Mouse (Mus musculus): ENCODE results near the gene Trim31. TPM values are rescaled to one million over a fixed set of nuclear protein-coding genes. Genes with fewer than 3 reads are reported as not detected.

Trim31 gene
- polyA plus RNA-seq, 1 experiment from 2014 or later: not detected

DNA sequence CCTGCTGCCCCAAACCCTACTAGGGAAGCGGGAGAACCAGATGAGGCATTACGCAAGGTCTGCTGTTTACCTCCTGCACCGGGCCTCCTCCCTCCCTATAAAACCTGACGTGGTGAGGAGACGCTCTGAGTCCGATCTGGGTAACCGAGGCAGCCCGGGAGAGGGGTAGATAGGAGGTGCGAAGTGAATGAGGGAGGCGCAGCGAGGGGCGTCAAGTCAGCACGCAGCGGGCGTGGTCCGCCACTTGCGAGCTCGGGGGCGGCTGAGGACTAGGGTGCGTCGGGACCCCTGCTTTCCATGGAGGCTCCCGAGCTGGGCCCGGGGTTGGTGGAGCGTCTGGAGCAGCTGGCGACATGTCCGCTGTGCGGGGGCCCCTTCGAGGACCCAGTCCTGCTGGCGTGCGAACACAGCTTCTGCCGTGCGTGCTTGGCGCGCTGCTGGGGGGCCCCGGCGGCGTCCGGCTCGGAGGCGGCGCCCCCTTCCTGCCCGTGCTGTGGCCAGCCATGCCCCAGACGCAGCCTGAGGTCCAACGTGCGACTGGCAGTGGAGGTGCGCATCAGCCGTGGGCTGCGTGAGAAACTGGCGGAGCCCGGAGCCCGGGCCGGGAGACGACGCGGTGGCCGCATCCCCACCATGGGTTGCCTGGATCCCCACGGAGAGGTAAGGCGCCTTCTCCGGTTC lies 45.0 kb downstream of the Trim31 start, which contains the start of gene Rnf39:
Rnf39 (plus strand) TSS at position 128 of the 681 bp plus-strand sequence.
- 3% methylated on average over 59 of the region's 59 CpGs for WGBS
- H3K27ac ChIP-seq (ENCODE audit: low read depth, low read length): no peak within 1 kb of the TSS
- peaks cover 79% of the 10 kb centered on the region for H3K27me3 ChIP-seq (replicated peaks; ENCODE audit: control insufficient read depth, insufficient read depth, low read length)
- no peaks in the 10 kb centered on the region for H3K9me3 ChIP-seq (ENCODE audit: control insufficient read depth, low read length)
- DNase-seq (ENCODE audit: low spot score) (no peak), ATAC-seq (replicated peaks; ENCODE audit: low FRiP score) (no peak)
- 0 out of 2 replicates have a peak, but pooled peaks cover 4% of the 10 kb centered on the region for H3K4me1 ChIP-seq (replicated peaks; ENCODE audit: control insufficient read depth, insufficient read depth, low read length)
- no peak within 1 kb of the TSS for H3K9ac ChIP-seq (ENCODE audit: low read depth, low read length)
- H3K4me3 ChIP-seq (ENCODE audit: low read depth, low read length): peak within 1 kb of the TSS; percentile 35
- no peaks in the 10 kb centered on the region for H3K36me3 ChIP-seq (ENCODE audit: control insufficient read depth, insufficient read depth, low read length)
- peak within 1 kb of the TSS; percentile 65 for H3K4me2 ChIP-seq

DNA sequence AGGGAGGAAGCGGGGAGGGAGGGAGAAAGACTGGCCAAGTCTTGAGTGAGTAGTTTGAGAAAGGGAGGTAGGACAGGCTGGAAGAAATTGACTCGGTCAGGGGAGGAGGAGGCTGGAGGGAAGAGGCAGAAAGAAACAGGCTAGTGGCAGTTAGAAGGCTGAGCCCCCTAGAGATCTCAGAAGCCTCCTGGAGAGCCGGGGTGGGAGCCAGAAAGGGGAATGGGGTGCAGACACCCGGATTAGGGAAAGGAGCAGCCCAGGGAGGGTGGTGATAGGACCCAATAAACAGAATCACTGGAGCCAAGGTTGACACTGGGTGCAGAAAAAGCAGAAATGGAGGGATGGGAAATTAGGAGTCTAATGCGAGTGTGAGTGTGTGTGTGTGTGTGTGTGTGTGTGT lies 45.8 kb downstream of the Trim31 start:
- H3K4me2 ChIP-seq: no peak overlapping the region
- WGBS: 21% methylated on average over 5 of the region's 5 CpGs
- H3K27me3 ChIP-seq (replicated peaks; ENCODE audit: control insufficient read depth, insufficient read depth, low read length): peaks cover 84% of the 10 kb centered on the region
- no peak for DNase-seq (ENCODE audit: low spot score)
- no peak overlapping the region for H3K9ac ChIP-seq (ENCODE audit: low read depth, low read length)
- H3K4me3 ChIP-seq (ENCODE audit: low read depth, low read length): no peak overlapping the region
- H3K4me1 ChIP-seq (replicated peaks; ENCODE audit: control insufficient read depth, insufficient read depth, low read length): 0 out of 2 replicates have a peak, but pooled peaks cover 4% of the 10 kb centered on the region
- H3K27ac ChIP-seq (ENCODE audit: low read depth, low read length): no peak overlapping the region
- no peaks in the 10 kb centered on the region for H3K9me3 ChIP-seq (ENCODE audit: control insufficient read depth, low read length)
- H3K36me3 ChIP-seq (ENCODE audit: control insufficient read depth, insufficient read depth, low read length): peaks cover under 1% of the 10 kb centered on the region; the same call in 1 of the 2 replicates
- no peak for ATAC-seq (replicated peaks; ENCODE audit: low FRiP score)

DNA sequence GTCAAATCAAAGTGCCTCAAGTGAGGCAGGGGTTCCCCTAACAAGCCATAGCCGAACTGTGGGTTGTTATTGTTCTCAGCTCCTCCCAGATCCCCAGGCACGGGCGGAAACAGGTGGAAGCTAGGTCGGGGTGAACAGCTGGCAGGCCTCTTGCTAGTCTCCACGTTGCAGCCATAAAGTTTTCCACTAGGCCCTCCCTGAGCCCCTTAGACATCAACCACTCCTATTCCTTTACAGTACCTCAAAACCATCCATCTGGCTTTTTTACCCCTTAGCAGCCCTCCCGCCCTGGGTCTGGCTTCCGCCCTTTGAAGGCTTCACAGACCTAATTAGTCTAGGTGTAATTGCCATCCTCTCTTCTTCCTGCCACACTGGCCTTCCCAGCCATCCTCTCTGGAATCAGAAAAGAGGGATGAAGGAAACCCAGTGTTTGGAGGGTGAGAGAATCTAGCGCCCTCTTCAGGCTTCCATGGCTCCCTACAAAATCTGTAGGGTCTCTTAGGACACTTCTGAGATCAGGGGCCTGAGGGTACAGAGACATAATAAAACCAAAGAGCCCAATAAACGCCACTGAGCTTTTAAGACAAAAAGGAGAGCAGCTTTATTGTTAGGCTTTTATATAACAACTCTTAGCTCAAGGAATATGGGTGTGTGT lies 46.3 kb downstream of the Trim31 start:
- 23% methylated on average over 9 of the region's 9 CpGs for WGBS
- H3K36me3 ChIP-seq (ENCODE audit: control insufficient read depth, insufficient read depth, low read length): peaks cover 6% of the 10 kb centered on the region; the same call in 1 of the 2 replicates
- peaks cover 83% of the 10 kb centered on the region for H3K27me3 ChIP-seq (replicated peaks; ENCODE audit: control insufficient read depth, insufficient read depth, low read length)
- no peak overlapping the region for H3K4me2 ChIP-seq
- no peak overlapping the region for H3K9ac ChIP-seq (ENCODE audit: low read depth, low read length)
- H3K4me1 ChIP-seq (replicated peaks; ENCODE audit: control insufficient read depth, insufficient read depth, low read length): 0 out of 2 replicates have a peak, but pooled peaks cover 4% of the 10 kb centered on the region
- H3K4me3 ChIP-seq (ENCODE audit: low read depth, low read length): no peak overlapping the region
- DNase-seq (ENCODE audit: low spot score) (no peak), ATAC-seq (replicated peaks; ENCODE audit: low FRiP score) (no peak)
- H3K9me3 ChIP-seq (ENCODE audit: control insufficient read depth, low read length): no peaks in the 10 kb centered on the region
- no peak overlapping the region for H3K27ac ChIP-seq (ENCODE audit: low read depth, low read length)

DNA sequence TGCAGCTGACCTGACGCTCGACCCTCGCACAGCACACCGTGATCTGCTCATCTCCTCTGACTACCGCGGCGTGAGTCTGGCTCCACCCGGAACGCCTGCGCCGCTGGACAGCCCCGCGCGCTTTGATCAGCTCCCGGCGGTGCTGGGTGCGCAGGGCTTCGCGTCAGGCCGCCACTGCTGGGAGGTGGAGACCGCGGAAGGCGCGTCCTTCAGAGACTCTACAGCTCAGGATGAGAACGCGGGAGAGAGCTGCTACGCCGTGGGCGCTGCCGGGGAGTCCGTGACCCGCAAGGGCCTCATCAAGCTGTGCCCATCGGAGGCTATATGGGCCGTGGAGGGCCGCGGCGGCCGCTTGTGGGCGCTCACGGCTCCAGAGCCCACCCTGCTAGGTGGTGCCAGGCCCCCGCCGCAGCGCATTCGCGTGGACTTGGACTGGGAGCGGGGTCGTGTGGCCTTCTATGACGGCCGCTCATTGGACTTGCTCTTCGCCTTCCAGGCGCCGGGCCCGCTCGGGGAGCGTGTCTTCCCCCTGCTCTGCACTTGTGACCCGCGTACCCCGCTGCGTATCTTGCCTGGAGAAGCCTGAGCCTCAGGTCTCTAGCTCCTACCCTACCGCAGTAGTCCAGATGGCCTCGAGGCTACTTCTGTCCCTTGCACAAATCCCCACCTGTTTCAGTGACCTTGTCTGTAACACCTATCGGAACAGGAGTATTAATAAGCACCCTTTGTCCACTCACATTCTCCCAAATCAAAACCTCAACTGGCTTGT lies 49.3 kb downstream of the Trim31 start:
- peaks cover 63% of the 10 kb centered on the region for H3K27me3 ChIP-seq (replicated peaks; ENCODE audit: control insufficient read depth, insufficient read depth, low read length)
- H3K4me2 ChIP-seq: peak overlapping the region; percentile 68
- no peaks in the 10 kb centered on the region for H3K9me3 ChIP-seq (ENCODE audit: control insufficient read depth, low read length)
- DNase-seq (ENCODE audit: low spot score): peak; percentile 62
- 0 out of 2 replicates have a peak, but pooled peaks cover 4% of the 10 kb centered on the region for H3K4me1 ChIP-seq (replicated peaks; ENCODE audit: control insufficient read depth, insufficient read depth, low read length)
- peak overlapping the region; percentile 44; the same call in 1 of the 2 replicates for H3K9ac ChIP-seq (ENCODE audit: low read depth, low read length)
- H3K27ac ChIP-seq (ENCODE audit: low read depth, low read length): no peak overlapping the region
- WGBS: 1% methylated on average over 62 of the region's 62 CpGs
- no peak for ATAC-seq (replicated peaks; ENCODE audit: low FRiP score)
- peak overlapping the region; percentile 40 for H3K4me3 ChIP-seq (ENCODE audit: low read depth, low read length)
- H3K36me3 ChIP-seq (ENCODE audit: control insufficient read depth, insufficient read depth, low read length): peaks cover 7% of the 10 kb centered on the region; the same call in 1 of the 2 replicates

DNA sequence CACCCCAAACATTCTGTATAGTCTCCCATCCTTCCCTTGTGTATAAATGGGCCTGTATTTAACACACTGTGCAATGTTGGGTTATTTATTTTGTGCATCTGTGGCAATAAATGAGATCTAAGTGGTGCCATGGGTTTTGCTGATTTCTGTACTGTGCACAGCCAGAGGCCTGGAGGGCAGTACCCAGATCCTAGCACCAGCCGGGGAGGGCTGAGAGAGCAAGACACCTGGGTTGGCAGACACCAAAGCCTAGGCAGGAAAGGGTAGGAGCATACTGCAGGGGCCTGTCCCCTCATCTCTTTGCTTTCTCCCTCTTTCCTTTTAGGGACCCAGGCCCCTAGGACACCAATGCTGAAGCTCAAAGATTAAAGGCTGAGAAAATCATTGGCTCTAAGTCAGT lies 50.4 kb downstream of the Trim31 start:
- no peak overlapping the region for H3K9ac ChIP-seq (ENCODE audit: low read depth, low read length)
- ATAC-seq (replicated peaks; ENCODE audit: low FRiP score) (no peak), DNase-seq (ENCODE audit: low spot score) (no peak)
- H3K9me3 ChIP-seq (ENCODE audit: control insufficient read depth, low read length): no peaks in the 10 kb centered on the region
- H3K36me3 ChIP-seq (ENCODE audit: control insufficient read depth, insufficient read depth, low read length): peaks cover 7% of the 10 kb centered on the region; the same call in 1 of the 2 replicates
- 84% methylated on average over 1 of the region's 1 CpGs for WGBS
- H3K4me2 ChIP-seq: no peak overlapping the region
- H3K27ac ChIP-seq (ENCODE audit: low read depth, low read length): no peak overlapping the region
- no peak overlapping the region for H3K4me3 ChIP-seq (ENCODE audit: low read depth, low read length)
- H3K27me3 ChIP-seq (replicated peaks; ENCODE audit: control insufficient read depth, insufficient read depth, low read length): peaks cover 52% of the 10 kb centered on the region
- H3K4me1 ChIP-seq (replicated peaks; ENCODE audit: control insufficient read depth, insufficient read depth, low read length): no peaks in the 10 kb centered on the region

- ATAC-seq (replicated peaks; ENCODE audit: low FRiP score): no peak
- Histone ChIP-seq H3K27ac (ENCODE audit: low read depth, low read length) (no peak overlapping the region), H3K9me3 (ENCODE audit: control insufficient read depth, low read length) (no peaks in the 10 kb centered on the region), H3K4me2 (no peak overlapping the region), H3K4me3 (ENCODE audit: low read depth, low read length) (no peak overlapping the region), H3K27me3 (replicated peaks; ENCODE audit: control insufficient read depth, insufficient read depth, low read length) (peaks cover 42% of the 10 kb centered on the region), H3K36me3 (ENCODE audit: control insufficient read depth, insufficient read depth, low read length) (peaks cover 7% of the 10 kb centered on the region; the same call in 1 of the 2 replicates), H3K9ac (ENCODE audit: low read depth, low read length) (no peak overlapping the region), H3K4me1 (replicated peaks; ENCODE audit: control insufficient read depth, insufficient read depth, low read length) (no peaks in the 10 kb centered on the region)
- no peak for DNase-seq (ENCODE audit: low spot score)
- 90% methylated on average over 8 of the region's 8 CpGs for WGBS
Measured at GRCm38 (mm10) chr17:36949265-36949664, 51.3 kb downstream of the Trim31 start.

- Histone ChIP-seq H3K4me2 (peak within 1 kb of the TSS; percentile 66), H3K27me3 (replicated peaks; ENCODE audit: control insufficient read depth, insufficient read depth, low read length) (peaks cover 22% of the 10 kb centered on the region), H3K27ac (ENCODE audit: low read depth, low read length) (peak within 1 kb of the TSS; percentile 43), H3K9me3 (ENCODE audit: control insufficient read depth, low read length) (no peaks in the 10 kb centered on the region), H3K36me3 (ENCODE audit: control insufficient read depth, insufficient read depth, low read length) (peaks cover 7% of the 10 kb centered on the region; the same call in 1 of the 2 replicates), H3K4me3 (ENCODE audit: low read depth, low read length) (peak within 1 kb of the TSS; percentile 86), H3K4me1 (replicated peaks; ENCODE audit: control insufficient read depth, insufficient read depth, low read length) (no peaks in the 10 kb centered on the region), H3K9ac (ENCODE audit: low read depth, low read length) (peak within 1 kb of the TSS; percentile 73)
- WGBS: 2% methylated on average over 36 of the region's 36 CpGs
- DNase-seq (ENCODE audit: low spot score) (peak; percentile 90), ATAC-seq (replicated peaks; ENCODE audit: low FRiP score) (peak; percentile 95)
Measured at GRCm38 (mm10) chr17:36950981-36951947, 53.3 kb downstream of the Trim31 start, which contains the start of gene Ppp1r11. Gene Ppp1r11, minus strand, starts transcription at chr17:36951741.
